Mouse (Mus musculus) liver, postnatal 0 days (tissue): ENCODE data around the gene Tdrkh.

Experiments
- CTCF ChIP-seq: sonication (generic); IDR thresholded peaks from 2 replicates; pipeline ENCODE4 v1.5.1; 2016; ENCODE audit warnings: antibody characterized with exemption, low read depth
- EP300 ChIP-seq: IDR thresholded peaks from 2 replicates; pipeline ENCODE4 v1.6.1; 2016; ENCODE audit warnings: antibody characterized with exemption, low read depth, mild to moderate bottlenecking

DNA sequence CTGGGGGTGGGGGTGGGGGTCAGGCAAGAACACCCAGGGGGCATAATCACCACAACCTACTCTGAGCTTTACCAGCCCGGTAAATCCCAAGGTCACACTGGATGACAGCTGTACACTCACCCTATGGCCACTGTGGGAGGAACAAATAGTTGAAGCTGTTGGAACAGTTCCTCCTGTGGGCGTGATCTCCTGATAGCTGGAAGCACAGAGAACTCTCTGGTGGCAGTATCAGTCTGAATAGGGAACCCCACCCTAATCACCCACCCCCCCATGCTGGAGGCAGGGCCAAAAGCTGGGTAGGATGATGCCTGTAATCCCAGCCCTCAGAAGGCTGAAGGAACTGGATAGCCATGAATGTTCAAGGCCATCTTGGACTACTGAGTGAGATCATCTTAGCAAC, 43.4 kb upstream of the Tdrkh start:
- no peak for TF ChIP-seq CTCF
- no peak for TF ChIP-seq EP300
